9 mouse cellular contexts compared by ENCODE assay signal in the genomic region with DNA sequence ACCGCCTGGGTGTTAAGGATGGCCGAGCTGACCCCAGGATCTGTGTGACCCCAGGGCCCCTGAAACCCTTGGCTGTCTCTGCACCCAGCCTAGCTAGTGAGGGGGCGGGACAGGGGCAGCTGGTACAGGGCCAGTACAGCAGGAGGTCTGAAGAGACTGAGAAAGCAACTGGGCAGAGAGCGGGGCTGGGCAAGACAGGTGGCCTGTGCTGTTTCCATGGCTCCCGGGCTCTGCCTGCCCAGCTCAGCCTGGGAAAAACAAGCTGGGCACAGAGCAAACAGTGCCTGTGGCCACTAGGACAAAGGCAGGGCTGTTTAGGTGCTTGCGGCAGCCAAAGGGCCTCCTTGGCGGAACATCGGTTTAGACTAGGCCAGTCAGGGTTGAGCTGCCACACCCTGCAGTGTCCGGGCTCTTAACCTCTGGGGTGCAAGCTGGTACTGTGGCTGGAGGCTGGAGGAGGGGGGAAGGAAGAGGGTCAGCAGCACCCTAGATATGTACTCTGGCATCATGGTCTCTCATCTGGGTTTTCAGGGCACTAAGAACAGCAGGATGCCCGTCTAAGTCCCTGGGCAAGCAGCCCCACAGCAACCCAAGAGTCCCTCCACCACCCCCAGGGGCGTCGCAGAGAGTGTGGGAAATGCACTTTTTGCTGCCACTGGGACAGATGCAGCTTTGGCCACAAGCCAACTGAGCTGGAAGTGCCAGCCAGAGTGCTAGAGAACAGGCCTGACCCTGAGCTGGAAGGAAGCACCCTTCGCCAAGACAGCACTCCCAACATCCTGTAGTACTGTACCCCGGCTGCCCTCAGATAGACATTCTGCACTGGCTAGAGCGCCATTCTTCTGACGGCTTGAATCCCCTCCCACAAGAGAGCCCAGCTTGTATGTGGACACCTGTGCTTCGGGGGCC. TPM values are rescaled to one million over a fixed set of nuclear protein-coding genes. Genes with fewer than 3 reads are reported as not detected.
DNase-seq lines count a peak whose midpoint lies in the region; ATAC-seq and TF ChIP-seq lines count a peak whose summit lies in the region.
"Had no signal": no experiment of that assay in that cellular context is flagged by ENCODE, and none has a peak within 500 bp of the region (broad histone marks: within the 10 kb centered on the region; RNA-seq: fewer than 3 reads in every experiment).

No protein-coding gene starts in this region.

- H3K9me3 ChIP-seq in heart, embryonic 11.5 days (replicated peaks; ENCODE audit: control insufficient read depth, low read length) = peaks cover 4% of the 10 kb centered on the region; the same call in 1 of the 2 replicates

- TF ChIP-seq CTCF in layer of hippocampus, adult 2 months (conservative IDR thresholded peaks at IDR 0.05) = no peak

- H3K4me3 ChIP-seq in heart, embryonic 11.5 days (ENCODE audit: low read depth, low read length) = no peak overlapping the region
- no peak overlapping the region for H3K4me3 ChIP-seq in layer of hippocampus, adult 2 months

- 81% methylated on average over 17 of the region's 17 CpGs for WGBS in heart, embryonic 11.5 days (ENCODE audit: insufficient replicate concordance)

- no peak for ATAC-seq in heart, embryonic 11.5 days (replicated peaks; ENCODE audit: insufficient number of reproducible peaks, low FRiP score, low TSS enrichment)
- no peak for ATAC-seq in activated CD4-positive, CD25-positive, alpha-beta regulatory T cell, adult 4 months

- peaks cover 9% of the 10 kb centered on the region; the same call in 1 of the 2 replicates for H3K4me1 ChIP-seq in heart, embryonic 11.5 days (ENCODE audit: control insufficient read depth, insufficient read depth, low read length)

- H3K9ac ChIP-seq in heart, embryonic 11.5 days (ENCODE audit: low read depth, low read length) = no peak overlapping the region

- H3K36me3 ChIP-seq in heart, embryonic 11.5 days (ENCODE audit: control insufficient read depth, insufficient read depth, low read length) = no peaks in the 10 kb centered on the region

- DNase-seq in heart, adult 11 months = peak; percentile 96
- peak; percentile 54 for DNase-seq in adrenal gland, postnatal 25 days
- DNase-seq in gastrocnemius, postnatal 25 days = peak; percentile 70
- DNase-seq in layer of hippocampus, adult 2 months (ENCODE audit: low spot score in 2 of 2) = peak; percentile 52 to 85
- peak; percentile 72 to 81 for DNase-seq in lung, postnatal 4 days
- peak; percentile 71 for DNase-seq in urinary bladder, postnatal 14 days (ENCODE audit: low spot score)

- peaks cover 34% of the 10 kb centered on the region for H3K27me3 ChIP-seq in heart, embryonic 11.5 days (ENCODE audit: control insufficient read depth, insufficient read depth, low read length)

- H3K4me2 ChIP-seq in heart, embryonic 11.5 days = no peak overlapping the region

- H3K27ac ChIP-seq in heart, embryonic 11.5 days (ENCODE audit: low read depth, low read length) = no peak overlapping the region
- peak overlapping the region; percentile 88 for H3K27ac ChIP-seq in layer of hippocampus, adult 2 months

RNA-seq across cellular contexts. Expression of a gene that starts 31.3 kb away (rescaled TPM):
- polyA plus RNA-seq in heart, embryonic 11.5 days (2014; fragmentation: Nextera tagmentation; extraction: Ambion mirVana) = 0.52 and 1.5 TPM in 2 replicates
- total RNA-seq in adrenal gland, postnatal 25 days (2021) = 0.55 and 1.2 TPM in 2 replicates
- not detected for total RNA-seq in gastrocnemius, postnatal 25 days (2021)
- 10 to 100 TPM; 46.4 to 47.6 TPM for total RNA-seq in layer of hippocampus, adult 2 months (2021)
- not detected for polyA plus RNA-seq in activated CD4-positive, CD25-positive, alpha-beta regulatory T cell, adult 4 months (2017; shearing (Covaris generic))
- total RNA-seq: MEL had no signal

Comparison
In these comparisons a context has a peak if more than half of its experiments do, and no peak if none do; other contexts are left out.
1. RNA of a gene that starts 31.3 kb away (total RNA-seq): 46.4 to 47.6 TPM in layer of hippocampus, adult 2 months; 0.55 to 1.2 TPM in adrenal gland, postnatal 25 days and not detected in gastrocnemius, postnatal 25 days; every median in the first group is over 10 times any median in the second.
2. Peak in every context shown above with its lines, with median percentiles within 50 percentile points of each other: DNase-seq.